Mouse (Mus musculus) adrenal gland, postnatal 36 days (tissue): ENCODE results near the gene Greb1. TPM values are rescaled to one million over a fixed set of nuclear protein-coding genes. Genes with fewer than 3 reads are reported as not detected.

Experiments used
- DNase-seq, 2 experiments: peaks; one replicate each; pipeline ENCODE4 v3.0.0; 2021; ENCODE audit warnings: mixed read lengths in 1 of 2
- total RNA-seq, 2 experiments: library from RNA; stranded (reverse); gene quantifications; 2 replicates each; pipeline ENCODE4 v1.2.3; 2021

Gene Greb1
- total RNA-seq, 2 experiments from 2014 or later = 29.2 to 77.1 TPM

- no peak for DNase-seq
Measured at GRCm38 (mm10) chr12:16694783-16695182, 105.9 kb downstream of the Greb1 start.

GRCm38 (mm10) chr12:16690631-16691030 lies 110.1 kb downstream of the Greb1 start:
- peak in 1 of 2 experiments; percentile 43 for DNase-seq

- no peak for DNase-seq
Measured at GRCm38 (mm10) chr12:16672246-16672645, 128.4 kb downstream of the Greb1 start.

DNA sequence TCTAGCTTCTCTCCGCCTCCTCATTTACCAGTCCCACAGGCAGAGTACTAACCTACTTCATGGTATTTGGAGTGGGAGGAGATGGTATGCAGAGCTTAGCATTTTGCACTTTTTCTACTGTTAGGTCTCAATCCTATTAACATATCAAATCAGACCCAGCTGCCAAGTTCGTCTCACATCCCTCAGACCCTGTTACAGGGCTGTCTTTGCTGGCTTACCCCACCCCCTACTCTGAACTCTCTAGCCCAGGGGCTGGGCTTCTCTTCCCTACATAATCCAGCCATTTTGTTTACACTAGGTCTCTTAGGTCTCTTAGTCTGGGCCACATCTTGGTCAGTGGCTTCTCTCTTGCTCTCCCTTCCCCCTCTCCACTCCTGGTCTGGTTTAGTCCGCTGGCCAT lies 131.5 kb downstream of the Greb1 start:
- DNase-seq = no peak

GRCm38 (mm10) chr12:16665022-16665421 lies 135.7 kb downstream of the Greb1 start:
- DNase-seq = no peak

DNA sequence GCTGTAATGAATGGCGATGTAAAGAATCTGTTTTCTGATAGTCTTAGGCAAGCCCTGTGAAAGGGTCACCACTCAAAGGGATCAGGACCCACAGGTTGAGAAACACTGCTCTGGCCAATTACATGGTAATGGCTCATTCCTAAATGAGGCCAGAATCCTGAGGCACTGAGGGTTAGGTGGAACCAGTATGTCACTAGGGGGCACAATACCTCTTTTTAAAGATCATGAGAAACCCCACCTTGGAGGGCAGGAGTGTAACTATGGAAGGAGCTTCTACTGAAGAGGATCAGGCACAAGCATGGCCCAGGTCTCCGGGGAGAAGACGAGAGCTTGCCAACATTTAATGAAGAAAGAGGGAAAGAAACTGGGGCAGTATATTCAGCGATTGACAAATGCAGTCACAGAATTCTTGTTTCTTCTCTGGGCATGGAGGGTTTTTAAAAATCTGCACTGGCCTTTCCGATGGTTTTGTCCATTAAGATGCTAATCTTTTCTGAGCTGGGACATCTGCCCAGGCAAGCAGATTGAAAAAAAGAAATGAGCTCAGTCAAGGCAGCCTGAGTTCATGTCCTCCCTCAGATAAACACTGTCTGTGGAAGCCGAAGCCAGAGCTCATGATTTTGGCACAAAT lies 137.6 kb downstream of the Greb1 start:
- no peak for DNase-seq

- peak; percentile 71 to 83 for DNase-seq
Measured at GRCm38 (mm10) chr12:16661936-16662335, 138.8 kb downstream of the Greb1 start.

DNA sequence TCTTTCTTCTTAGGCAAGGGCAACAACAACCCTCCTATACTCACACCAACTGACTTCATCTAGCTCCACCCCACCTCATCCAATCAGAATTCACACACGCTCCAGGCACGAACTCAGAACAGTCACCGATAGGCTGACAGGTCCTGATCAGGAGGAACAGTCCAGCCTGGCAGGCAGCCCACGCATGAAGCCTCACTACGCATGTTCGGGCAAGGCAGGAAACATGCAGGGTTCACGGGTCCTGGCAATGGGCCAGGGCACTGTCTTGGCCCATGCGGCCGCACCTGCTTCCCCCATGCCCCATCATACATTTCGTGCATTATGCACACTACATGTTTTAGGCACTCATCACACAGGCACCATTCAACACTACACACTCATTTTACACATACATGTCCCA lies 139.2 kb downstream of the Greb1 start:
- DNase-seq = no peak

GRCm38 (mm10) chr12:16656906-16657875 lies 143.5 kb downstream of the Greb1 start:
- DNase-seq = peak; percentile 22 to 53

DNA sequence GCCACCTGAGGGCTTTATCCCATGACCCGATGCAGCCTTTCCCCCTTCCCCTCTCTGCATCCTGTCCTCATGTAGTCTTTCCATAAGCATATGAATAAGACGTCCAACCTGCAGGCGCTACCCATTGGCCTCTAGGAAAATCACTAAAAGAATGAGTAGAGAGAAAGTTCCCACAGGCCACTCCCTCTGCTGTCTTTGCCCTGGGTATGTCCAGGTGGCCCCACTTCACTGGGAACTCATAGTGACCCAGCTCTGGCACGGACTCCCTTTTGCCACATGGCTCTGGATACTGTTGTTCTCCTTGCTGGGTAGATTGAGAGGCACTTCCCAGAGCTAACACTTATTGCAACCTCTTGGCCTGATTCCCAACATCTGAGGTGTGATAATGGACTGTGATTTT lies 145.1 kb downstream of the Greb1 start:
- no peak for DNase-seq

DNA sequence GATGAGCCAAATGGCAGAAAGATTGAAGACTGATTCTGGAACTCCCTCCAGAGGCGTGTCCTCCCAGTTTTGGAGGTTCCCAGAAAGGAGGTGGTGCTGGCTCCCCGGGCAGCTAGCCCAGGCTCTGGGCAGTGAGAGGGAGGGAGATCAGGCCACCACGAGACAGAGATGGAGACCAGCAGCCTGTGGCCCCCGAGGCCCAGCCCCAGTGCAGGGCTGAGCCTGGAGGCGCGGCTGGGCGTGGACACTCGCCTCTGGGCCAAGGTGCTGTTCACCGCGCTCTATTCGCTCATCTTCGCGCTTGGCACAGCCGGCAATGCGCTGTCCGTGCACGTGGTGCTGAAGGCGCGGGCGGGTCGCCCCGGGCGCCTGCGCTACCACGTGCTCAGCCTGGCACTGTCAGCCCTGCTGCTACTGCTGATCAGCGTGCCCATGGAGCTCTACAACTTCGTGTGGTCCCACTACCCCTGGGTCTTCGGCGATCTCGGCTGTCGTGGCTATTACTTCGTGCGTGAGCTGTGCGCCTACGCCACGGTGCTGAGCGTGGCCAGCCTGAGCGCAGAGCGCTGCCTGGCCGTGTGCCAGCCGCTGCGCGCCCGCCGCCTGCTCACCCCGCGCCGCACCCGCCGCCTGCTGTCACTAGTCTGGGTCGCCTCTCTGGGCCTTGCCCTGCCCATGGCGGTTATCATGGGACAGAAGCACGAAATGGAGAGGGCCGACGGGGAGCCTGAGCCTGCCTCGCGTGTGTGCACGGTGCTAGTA lies 147.2 kb downstream of the Greb1 start, which contains the start of gene Ntsr2:
Gene Ntsr2 (plus strand): TSS at position 51 of the 762 bp plus-strand sequence.
- peak; percentile 90 to 92 for DNase-seq

GRCm38 (mm10) chr12:16649819-16650218 lies 150.9 kb downstream of the Greb1 start:
- DNase-seq = no peak

DNA sequence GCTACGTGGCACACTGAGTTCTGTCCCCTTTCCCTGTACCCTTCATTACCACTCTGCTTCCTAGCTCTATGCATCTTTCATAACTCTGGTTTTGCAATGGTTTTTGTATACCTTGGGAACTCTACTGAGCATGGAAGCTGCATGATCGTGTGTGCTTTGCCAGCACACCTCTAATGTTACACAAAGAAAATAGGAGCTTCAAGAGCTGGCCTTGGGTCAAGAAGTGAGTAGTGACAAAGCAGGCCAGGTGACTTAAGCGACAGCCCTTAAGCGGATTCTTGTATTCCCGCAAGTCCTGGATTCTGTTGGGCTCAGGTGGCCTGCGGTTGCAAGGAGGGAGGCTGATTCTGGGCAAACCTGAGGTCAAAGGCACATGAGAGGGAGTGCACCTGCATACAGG lies 152.4 kb downstream of the Greb1 start:
- DNase-seq = no peak

- no peak for DNase-seq
Measured at GRCm38 (mm10) chr12:16646780-16647409, 153.8 kb downstream of the Greb1 start.

GRCm38 (mm10) chr12:16644698-16645097 lies 156.0 kb downstream of the Greb1 start:
- no peak for DNase-seq

- DNase-seq = peak; percentile 39 to 71
Measured at GRCm38 (mm10) chr12:16643508-16644345, 157.0 kb downstream of the Greb1 start.

- no peak for DNase-seq
Measured at GRCm38 (mm10) chr12:16642000-16642399, 158.7 kb downstream of the Greb1 start.

DNA sequence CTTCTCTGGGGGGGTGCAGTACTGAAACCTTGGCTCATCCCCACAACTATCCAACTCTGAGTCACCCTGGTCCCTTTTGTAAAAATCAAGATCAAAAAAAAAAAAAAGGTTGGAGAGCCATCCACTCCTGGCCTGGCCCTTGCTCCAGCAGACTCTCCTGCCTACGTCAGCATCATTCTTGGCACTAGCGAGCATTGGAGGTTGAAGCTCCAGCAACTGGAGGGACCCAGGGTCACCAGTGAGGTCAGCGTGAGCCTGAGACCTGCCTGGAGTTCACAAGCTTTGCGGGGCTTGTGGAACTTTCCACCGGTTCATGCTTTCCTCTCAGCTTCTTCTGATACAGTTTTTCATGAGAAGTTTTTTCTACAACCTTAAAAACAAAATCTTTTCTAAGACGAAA lies 160.6 kb downstream of the Greb1 start:
- peak; percentile 74 for DNase-seq

DNA sequence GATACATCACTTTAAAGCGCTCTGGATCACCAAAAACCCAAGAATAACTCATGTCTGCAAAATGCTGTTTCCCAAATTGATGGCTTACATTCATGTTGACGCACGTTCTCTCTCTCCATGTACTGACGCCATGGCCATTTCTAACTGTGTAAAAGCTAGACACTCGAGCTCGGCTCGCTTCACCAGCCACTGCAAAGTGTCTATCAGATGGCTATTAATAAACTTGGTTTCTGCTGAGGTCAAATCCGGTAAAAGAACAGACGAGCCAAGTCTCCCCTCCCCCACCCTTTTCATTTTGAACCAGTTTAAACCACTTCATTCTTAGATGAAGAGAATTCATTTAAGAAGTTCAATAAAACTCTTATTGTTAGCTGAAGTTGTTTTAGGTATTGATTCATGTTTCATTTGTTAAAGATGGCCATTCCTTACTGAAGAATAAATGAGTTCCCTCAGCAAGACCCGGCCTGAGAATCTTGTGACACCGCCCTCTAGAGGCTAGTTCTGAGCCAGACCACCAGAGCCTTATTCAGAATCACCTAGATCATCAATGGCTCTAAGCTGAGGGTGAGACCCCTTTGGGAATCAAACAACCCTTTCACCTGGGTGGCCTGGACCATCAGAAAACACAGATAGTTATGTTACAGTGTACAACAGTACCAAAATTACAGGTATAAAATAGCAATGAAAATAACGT lies 161.5 kb downstream of the Greb1 start:
- DNase-seq = no peak

GRCm38 (mm10) chr12:16635816-16636215 lies 164.9 kb downstream of the Greb1 start:
- peak; percentile 37 to 38 for DNase-seq
